Mouse (Mus musculus) megakaryocyte progenitor cell, adult 5-6 weeks (primary cell): ENCODE results near the gene Ttc39a. TPM values are rescaled to one million over a fixed set of nuclear protein-coding genes. Genes with fewer than 3 reads are reported as not detected.

Source experiments
- ATAC-seq: replicated peaks from 2 replicates; pipeline ENCODE4 v1.8.0; 2016; ENCODE audit warnings: mild to moderate bottlenecking, moderate TSS enrichment, inconsistent platforms; ENCODE audit not compliant: poor library complexity
- total RNA-seq, 2 experiments: library from RNA; stranded (forward) in 1 of 2; stranded (reverse) in 1 of 2; fragments of 157-497, 149-512 nt in 1 of 2; fragments of 200-1000 nt in 1 of 2; gene quantifications; 2 replicates each; pipeline versions ENCODE4 v1.2.3 to v1.2.4; 2015 to 2017

Gene Ttc39a
- total RNA-seq, 2 experiments from 2014 or later, result 0.64 to 4.0 TPM

- ATAC-seq, result peak; percentile 61
Observed at GRCm38 (mm10) chr4:109420138-109420795, 13.8 kb downstream of the Ttc39a start.

GRCm38 (mm10) chr4:109421608-109422007 is 15.2 kb downstream of the Ttc39a start:
- no peak for ATAC-seq

GRCm38 (mm10) chr4:109422436-109422835 is 16.0 kb downstream of the Ttc39a start:
- no peak for ATAC-seq

GRCm38 (mm10) chr4:109423438-109423837 is 17.0 kb downstream of the Ttc39a start:
- ATAC-seq, result no peak

- no peak for ATAC-seq
Observed at GRCm38 (mm10) chr4:109427058-109427457, 20.6 kb downstream of the Ttc39a start.

GRCm38 (mm10) chr4:109430250-109430649 is 23.8 kb downstream of the Ttc39a start:
- ATAC-seq, result no peak

- peak; percentile 87 for ATAC-seq
Observed at GRCm38 (mm10) chr4:109430854-109431253, 24.4 kb downstream of the Ttc39a start.

- no peak for ATAC-seq
Observed at GRCm38 (mm10) chr4:109432668-109433375, 26.4 kb downstream of the Ttc39a start.

- no peak for ATAC-seq
Observed at GRCm38 (mm10) chr4:109433641-109434040, 27.2 kb downstream of the Ttc39a start.

GRCm38 (mm10) chr4:109434256-109434655 is 27.8 kb downstream of the Ttc39a start:
- no peak for ATAC-seq

GRCm38 (mm10) chr4:109437913-109438878 is 31.8 kb downstream of the Ttc39a start:
- ATAC-seq, result peak; percentile 67

GRCm38 (mm10) chr4:109439101-109439500 is 32.7 kb downstream of the Ttc39a start:
- peak; percentile 15; the same call in 1 of the 2 replicates for ATAC-seq

GRCm38 (mm10) chr4:109439825-109440248 is 33.4 kb downstream of the Ttc39a start:
- ATAC-seq, result peak; percentile 71

- ATAC-seq, result no peak
Observed at GRCm38 (mm10) chr4:109440381-109440780, 34.0 kb downstream of the Ttc39a start.

- no peak for ATAC-seq
Observed at GRCm38 (mm10) chr4:109441000-109441399, 34.6 kb downstream of the Ttc39a start.

- no peak for ATAC-seq
Observed at GRCm38 (mm10) chr4:109442126-109442525, 35.7 kb downstream of the Ttc39a start.

- ATAC-seq, result no peak
Observed at GRCm38 (mm10) chr4:109442649-109443048, 36.2 kb downstream of the Ttc39a start.

GRCm38 (mm10) chr4:109444471-109444870 is 38.0 kb downstream of the Ttc39a start:
- no peak for ATAC-seq

- peak; percentile 12 for ATAC-seq
Observed at GRCm38 (mm10) chr4:109444951-109445350, 38.5 kb downstream of the Ttc39a start.

- peak; percentile 84 for ATAC-seq
Observed at GRCm38 (mm10) chr4:109445397-109445796, 39.0 kb downstream of the Ttc39a start.

- peak; percentile 56 for ATAC-seq
Observed at GRCm38 (mm10) chr4:109445956-109446355, 39.5 kb downstream of the Ttc39a start.
